Mouse (Mus musculus): Measurements from ENCODE around the gene Ddx28.

GRCm38 (mm10) chr8:106018039-106018438 lies 6.4 kb upstream of the Ddx28 start:
- no peak for TF ChIP-seq CTCF (IDR thresholded peaks at IDR 0.05; ENCODE audit: control insufficient read depth, insufficient read depth, insufficient replicate concordance, low read depth, low read length)
- no peak for TF ChIP-seq POLR2A (IDR thresholded peaks at IDR 0.05; ENCODE audit: control insufficient read depth, low read depth, low read length)
